Mouse (Mus musculus): ENCODE data around the gene Tcf20.

The Tcf20 gene

GRCm38 (mm10) chr15:82987732-82988112 is at the start of gene Tcf20:
Tcf20 (minus strand) TSS chr15:82987872.
- peak; percentile 95 for DNase-seq

GRCm38 (mm10) chr15:83036900-83037519 is 49.3 kb upstream of the Tcf20 start:
- DNase-seq = peak; percentile 69

GRCm38 (mm10) chr15:83036089-83036488 is 48.4 kb upstream of the Tcf20 start:
- no peak for DNase-seq

DNA sequence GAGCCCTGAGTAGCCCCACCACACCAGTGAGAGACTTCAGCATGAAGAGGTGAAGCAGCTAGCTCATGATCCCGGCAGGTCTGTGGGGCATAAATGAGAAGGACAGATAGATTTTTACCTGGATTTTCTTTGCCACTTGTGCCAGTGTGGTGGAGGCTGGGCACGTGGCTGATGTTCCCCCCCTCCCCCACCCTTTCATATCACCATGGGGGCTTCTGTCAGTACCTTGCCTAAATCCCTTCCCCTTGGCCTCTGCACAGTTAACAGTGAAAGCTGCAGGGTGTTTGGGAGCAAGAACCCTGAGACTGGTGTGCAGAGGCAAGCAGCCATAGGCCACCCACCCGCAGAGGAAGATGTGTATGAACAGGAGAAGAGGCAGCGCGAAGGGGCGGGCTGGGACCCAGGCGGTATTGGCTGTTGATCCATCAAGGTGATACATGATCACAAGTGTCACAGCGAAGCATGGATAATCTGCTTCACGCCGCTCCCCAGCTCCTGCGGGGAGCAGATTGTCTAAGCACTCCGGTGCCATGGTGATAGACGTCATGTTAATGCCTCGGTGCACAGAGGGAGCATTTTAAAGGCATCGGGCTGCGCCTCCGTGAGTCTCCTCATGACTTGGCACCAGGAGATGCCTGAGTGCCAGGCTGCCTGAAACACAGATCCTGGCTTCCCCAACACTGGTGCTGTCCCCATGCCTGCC is 46.8 kb upstream of the Tcf20 start:
- no peak for DNase-seq

DNA sequence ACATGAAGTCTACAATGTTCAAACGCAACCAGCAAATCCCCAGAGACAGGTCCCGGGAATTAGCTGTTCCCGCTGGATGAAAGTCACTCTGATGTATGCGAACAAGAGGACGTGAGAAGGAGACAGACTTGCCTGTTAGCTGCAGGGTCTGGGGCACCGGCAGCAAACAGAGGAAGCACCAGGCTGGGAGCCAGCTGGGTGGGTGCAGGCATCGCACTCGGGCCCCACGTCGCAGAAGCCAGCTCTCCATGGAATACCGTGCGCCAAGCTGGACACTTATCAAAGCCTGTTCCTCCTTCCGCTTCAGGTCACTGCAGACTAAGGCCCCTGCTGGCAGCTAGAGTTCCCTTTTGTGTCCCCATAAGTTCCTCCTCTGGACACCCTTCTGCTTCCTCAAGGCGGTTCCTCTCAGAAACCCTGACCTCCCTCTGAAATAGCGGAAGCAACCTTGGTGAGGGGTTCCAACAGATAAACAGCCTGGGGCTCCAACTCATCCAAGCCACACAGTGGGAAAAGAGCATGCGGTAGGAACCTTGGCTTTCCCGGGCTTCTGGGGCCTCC is 45.4 kb upstream of the Tcf20 start, which contains the start of gene Nfam1:
Gene Nfam1, minus strand, starts transcription at position 326 of the 561 bp plus-strand sequence.
- DNase-seq = peak; percentile 55

GRCm38 (mm10) chr15:83030884-83031283 is 43.2 kb upstream of the Tcf20 start:
- DNase-seq = no peak

DNA sequence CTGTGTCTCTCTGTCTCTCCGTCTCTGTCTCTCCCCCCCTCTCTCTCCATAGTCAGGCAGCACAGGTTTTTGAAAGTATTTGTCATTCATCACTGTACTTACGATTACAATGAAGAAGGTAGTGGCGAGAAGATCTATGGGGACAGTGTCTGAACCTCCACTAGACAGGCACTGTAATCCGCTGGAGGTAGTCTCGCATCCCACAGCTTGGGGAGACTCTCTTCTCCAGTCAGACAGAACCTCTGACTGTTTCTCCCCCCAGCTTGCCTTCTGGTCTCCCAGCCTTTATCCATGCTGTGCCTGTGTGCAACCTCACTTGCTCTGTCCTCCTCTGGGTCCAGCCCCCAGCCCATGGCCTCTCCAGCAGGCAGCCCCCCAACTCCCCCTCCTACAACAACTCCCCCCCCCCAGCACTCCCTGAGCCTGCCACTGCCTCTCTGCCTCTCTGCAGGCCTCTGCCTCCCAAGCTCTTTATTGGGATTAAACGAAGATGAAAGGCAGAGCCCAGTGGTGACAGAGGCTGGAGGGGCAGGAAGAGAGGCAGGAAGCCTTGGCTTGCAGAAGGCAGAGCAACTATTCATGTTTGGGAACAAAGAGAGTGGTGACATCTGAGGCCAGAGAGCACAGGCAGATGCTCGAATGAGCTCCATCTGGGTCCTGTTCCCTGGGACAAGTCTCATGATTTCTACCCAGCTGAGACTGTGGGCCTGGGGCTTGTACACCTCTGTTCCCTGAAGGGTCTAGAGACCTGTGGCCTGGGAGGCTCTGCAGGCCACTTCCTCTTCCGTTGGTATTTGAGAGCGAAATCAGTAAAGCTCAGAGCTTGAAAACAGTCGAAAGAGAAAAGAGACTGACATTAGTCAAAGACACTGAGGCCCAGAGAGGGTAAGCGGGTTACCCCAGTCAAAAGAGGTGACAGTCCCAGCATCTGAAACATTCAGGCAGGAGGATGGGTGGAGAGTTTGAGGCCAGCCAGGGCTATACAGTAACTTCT is 42.4 kb upstream of the Tcf20 start:
- DNase-seq = no peak

- DNase-seq = no peak
Observed at GRCm38 (mm10) chr15:83026129-83026528, 38.5 kb upstream of the Tcf20 start.

DNA sequence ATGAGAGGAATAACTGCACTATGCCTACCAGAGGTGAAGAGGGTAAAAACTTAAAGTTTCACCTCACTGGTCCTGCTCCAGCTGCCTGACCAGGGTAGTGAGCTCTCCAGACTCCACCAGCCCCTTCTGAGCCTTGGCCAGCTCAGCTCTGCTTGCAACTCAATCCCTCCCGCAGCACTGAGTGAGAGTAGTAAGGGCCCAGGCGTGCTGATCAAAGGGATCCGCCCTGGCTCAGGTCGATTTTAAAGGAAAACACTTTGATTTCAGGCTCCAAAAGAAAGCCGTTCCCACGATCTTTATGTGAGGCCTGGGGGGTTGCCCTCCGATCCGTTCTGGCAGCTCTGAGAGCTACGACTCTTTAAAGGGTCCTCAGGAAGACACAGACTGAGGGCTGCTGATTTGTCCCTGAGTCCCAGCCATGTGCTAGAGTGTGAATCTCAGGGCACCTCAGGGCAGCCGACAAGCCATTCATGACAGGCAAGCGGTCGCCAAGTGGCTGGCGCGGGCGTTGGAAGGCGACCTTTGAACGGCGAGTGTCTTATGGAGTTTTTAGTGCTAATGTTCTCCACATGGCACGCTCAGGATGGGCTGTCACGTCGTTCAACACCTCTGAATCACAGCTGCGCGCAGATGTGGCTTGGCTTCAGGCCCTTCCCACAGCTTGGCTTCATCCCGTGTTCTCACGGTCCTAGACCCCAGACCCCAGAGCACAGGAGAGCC is 37.5 kb upstream of the Tcf20 start:
- peak; percentile 50 for DNase-seq

GRCm38 (mm10) chr15:83022947-83023346 is 35.3 kb upstream of the Tcf20 start:
- no peak for DNase-seq

- DNase-seq = peak; percentile 34
Observed at GRCm38 (mm10) chr15:83010990-83011664, 23.5 kb upstream of the Tcf20 start.

DNA sequence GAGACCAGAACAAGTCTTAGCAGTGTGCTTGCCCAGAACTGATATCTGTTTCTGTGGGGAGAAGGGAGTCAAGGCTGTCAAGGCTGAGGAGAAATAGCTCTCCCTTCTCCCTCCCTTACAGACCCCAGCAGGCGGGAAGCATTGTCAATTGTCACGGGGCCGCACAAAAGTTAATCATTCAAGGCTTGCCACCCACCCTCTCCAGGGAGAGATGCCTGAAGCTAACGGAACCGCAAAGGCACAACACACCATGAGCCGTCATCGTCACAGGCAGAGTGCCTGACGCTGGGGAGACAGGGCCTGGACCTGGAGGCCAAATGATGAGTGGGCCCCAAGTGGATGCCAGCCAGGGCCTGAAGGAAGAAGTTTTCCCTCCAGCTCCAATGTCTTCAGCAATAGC is 22.8 kb upstream of the Tcf20 start:
- DNase-seq = no peak

- DNase-seq = no peak
Observed at GRCm38 (mm10) chr15:83009532-83009931, 21.9 kb upstream of the Tcf20 start.

- no peak for DNase-seq
Observed at GRCm38 (mm10) chr15:83008761-83009423, 21.2 kb upstream of the Tcf20 start.

DNA sequence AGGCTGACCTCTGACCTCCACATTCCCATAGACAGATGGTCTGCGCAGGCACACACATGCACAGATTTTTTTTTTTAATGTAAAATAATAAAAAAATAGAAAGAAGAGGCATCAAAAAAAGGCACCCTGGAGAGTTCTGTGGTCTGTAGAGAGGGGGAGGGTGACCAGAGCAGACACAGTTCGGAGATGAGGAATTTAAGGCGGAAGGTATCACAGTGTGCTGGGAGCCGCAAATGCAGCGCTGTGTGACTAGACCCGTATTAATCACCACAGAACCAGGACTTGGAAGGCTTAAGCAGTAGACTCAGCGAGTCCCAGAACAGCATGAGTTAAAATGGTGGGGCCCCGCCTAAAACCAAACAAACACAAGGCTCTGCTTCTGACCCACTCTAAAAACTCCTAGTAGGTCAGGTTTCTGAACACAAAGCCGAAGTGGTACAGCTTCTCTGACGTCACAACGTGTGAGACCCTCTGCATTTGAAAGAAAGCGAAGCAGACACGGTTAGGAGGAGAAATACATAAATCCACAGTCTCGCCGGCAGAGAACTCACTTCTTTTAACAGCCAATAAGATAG is 19.8 kb upstream of the Tcf20 start:
- DNase-seq = no peak

DNA sequence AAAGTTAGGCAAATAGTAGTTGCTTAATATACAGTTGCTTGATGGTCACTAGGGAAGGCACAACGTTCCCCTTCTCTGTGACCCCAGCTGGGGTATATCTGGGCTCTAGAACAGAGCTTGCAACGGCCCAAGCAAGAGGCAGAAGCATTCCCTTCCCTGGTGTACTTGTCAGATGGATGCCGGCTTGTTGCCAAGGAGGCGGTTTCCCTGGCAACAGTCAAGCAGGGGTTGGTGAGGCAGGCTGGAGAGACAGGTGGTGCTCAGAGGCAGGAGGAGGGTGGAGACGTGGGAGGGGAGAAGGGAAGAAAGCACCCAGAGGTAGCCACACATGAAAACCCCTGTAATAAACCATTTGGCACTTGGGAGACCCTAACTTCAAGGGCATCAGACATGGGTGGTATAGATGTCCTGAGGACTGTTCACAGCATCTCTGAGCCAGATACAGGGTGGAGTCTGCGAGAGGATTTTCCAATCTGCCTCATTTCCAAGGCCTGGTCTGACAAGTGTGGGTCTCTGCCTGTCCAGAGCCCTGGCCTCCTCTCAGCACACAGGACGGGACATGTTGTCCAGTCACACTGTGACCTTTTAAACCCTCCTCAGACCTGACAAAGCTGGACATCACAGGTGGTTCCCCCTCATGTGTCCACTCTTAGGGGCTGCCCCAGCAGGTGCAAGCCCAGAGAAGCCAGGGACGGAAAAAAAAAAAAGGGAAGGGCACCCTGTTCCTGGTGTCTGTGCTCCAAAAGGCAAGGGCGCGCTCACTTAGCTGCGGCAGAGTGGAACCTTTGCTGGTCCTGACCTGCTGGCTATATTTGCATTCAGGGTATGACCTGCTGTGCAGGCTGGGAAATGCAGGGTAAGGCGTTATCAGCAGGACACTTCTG is 15.2 kb upstream of the Tcf20 start:
- DNase-seq = no peak

DNA sequence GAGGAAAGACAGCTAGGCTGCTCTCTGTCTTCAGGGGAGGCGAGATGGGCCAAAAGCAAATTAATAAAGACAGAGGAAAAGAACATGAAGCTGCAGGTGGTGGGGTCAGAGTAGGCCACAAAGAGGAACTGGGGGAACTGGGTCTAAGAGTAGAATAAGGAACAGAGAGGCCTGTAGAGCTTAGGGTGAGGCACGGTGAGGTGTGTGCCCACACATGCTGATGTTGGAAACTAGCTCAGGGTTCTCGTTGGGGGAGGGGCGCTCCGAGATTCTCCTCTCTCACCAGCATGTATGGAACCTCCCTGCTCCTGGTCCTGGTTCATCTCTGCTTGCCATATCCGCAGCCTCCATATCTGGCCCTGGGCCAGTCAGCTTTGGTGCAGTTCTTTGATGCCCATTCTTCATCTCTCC is 11.1 kb upstream of the Tcf20 start:
- no peak for DNase-seq

DNA sequence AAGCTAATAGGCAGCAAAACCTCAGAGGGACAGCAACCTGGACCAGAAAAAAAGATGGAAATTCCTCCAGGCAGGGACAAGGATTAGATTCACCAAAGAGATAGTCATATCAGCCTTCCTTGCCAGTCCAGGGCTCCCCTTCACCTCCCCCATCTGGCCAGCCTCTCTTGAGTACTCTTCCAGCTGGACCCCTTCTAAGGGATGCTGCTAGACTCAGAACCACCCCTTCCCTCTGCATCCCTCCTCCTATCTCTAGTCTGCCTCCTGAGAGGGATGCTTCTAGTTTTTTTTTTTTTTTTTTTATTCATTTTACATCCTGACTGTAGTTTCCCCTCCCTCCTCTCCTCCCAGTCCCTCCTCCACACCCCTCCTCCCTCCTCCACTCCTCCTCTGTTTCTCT is 8.8 kb upstream of the Tcf20 start:
- no peak for DNase-seq

DNA sequence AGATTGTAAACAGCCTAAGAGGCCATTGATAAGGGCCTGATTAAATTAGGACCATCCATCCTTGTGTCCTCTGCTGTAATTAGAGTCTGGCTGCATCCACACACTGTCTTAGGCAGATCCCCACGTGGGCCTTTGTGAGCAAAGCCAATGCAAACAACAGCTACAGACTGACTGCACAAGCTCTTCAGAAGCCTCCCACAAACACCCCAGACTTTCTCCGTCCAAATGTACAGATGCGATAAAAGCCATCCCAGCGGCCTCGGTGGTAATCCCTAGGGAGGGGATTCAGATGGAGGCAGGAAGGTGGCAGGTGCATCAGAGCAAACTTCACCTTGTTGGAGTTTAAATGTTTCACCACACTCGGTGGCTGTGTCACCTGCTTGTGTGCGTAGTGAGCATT is 7.6 kb upstream of the Tcf20 start:
- no peak for DNase-seq

- DNase-seq = no peak
Observed at GRCm38 (mm10) chr15:82992911-82993310, 5.2 kb upstream of the Tcf20 start.
